Mouse (Mus musculus) T-cell, adult 2 months (primary cell): ENCODE measurements around the gene Ogfod3.
A peak's percentile ranks its signal among the peaks of the same experiment; 100 is the strongest.

Source experiments
- DNase-seq: peaks from one replicate; pipeline ENCODE4 v3.0.0; 2022; ENCODE audit warnings: low spot score

The Ogfod3 gene

DNA sequence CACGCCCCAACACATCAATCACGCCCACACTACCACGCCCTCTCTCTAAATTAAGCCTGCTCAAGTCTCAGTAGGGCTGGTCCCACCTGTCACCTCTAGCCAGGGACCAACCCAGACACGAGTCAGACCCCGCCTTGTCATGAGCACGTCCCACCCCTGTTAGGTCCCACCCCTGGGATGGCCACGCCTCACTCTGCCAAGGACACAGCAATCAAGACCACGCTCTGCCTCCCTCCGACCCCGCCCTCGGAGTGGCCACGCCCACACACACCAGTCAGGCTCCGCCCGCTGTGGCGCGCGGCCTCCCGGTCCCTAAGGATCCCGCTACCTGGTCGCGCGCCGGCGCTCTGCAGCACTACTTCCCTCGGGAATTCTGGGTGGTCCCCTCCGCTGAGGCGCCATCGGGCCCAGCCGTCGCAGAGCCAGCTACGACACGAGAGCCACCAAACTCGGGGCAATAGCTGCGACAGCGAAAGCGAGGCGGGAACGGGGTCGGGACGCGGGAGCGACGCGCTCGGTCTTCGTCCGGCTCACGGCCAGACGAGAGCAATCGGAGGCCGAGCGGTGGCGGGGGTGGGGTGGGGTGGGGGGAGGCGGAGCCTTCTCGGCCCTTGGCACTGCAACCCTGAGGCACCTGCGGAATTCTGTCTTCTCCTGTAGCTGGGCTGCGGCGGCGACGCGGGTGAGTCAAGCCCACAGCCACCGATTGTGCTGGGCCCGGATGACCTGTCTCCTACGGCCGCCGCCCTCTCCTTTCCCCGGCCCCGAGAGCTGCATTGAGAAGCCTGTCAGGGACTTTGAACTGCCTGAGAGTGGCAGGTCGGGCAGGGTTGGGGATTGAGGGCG is at the start of gene Ogfod3, which contains the start of gene Hexdc:
Gene Ogfod3 (minus strand): TSS at position 551 of the 846 bp plus-strand sequence.
Gene Hexdc (plus strand): TSS at position 273 of the 846 bp plus-strand sequence.
- peak; percentile 93 for DNase-seq

DNA sequence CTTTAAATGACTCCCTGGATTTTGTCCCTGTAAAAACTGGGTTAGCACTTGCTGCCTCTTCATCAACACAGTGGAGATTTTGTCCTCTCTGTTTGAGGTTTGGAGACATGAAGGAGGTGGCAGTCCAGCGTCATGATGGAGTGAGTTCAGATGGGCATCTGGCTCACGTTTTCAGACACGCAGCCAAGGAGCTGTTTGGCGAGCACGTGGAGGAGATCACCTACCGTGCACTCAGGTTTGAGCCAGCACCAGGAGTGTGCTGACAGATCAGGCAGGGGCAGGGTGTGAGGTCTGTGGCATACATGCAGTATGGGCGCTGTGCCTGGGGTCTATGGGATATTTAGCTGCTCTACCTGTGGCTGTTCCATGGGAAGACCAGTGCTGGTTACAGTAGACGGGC is 45.7 kb upstream of the Ogfod3 start:
- no peak for DNase-seq

DNA sequence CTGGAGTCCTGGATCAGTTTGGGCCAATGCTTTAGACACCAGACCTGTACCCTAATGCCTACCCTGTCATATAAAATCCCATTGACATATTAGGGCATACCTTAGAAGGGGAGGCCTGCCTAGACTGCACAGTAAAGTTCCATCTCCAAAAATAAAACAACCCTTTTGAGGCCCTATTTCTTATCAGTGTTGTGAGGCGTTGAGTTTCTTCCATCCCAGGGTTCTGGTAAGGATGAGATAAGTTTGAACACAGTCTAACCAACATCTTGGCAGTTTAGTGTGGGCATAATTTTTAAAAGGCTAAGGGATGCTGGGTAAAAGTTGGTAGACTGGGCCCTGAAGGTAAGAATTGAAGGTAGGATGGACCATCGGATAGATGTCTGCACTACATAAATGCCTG is 35.2 kb upstream of the Ogfod3 start:
- no peak for DNase-seq

DNA sequence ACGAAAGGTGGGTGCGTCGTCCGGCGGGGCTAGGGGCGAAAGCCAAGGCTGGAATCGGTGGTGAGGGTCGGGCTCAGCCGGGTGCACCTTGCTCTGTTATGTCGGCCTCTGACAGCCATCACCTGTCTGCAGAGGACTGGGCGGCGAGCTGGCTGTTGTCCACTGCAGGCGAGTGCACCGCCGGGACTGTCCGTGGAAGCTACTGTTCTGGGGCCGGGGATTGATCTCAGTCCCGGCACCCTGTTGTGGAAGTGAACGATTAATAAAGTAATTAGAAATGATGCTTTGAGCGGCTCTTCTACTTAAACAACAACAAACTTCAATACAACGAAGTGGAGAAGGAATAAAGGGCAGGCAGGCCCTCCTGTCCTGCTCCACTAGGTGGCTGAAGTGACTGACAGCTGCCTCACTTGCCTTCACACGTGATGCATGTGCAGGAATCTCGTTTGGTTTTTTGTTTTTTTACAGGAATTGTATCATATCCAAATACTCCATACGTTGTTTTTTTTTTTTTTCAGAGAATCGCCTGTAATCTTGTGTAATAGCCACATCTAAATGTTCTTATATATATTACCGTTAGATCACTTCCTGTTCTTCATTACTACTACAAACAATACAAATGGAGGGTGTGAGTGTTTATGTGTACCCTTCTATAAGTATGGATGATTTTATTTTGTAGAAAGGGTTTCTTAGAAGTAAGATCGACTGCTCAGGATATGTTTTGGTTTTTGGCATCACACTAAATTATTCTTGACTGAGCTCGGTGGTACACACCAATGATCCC is 33.0 kb upstream of the Ogfod3 start:
- DNase-seq, result peak; percentile 50

DNA sequence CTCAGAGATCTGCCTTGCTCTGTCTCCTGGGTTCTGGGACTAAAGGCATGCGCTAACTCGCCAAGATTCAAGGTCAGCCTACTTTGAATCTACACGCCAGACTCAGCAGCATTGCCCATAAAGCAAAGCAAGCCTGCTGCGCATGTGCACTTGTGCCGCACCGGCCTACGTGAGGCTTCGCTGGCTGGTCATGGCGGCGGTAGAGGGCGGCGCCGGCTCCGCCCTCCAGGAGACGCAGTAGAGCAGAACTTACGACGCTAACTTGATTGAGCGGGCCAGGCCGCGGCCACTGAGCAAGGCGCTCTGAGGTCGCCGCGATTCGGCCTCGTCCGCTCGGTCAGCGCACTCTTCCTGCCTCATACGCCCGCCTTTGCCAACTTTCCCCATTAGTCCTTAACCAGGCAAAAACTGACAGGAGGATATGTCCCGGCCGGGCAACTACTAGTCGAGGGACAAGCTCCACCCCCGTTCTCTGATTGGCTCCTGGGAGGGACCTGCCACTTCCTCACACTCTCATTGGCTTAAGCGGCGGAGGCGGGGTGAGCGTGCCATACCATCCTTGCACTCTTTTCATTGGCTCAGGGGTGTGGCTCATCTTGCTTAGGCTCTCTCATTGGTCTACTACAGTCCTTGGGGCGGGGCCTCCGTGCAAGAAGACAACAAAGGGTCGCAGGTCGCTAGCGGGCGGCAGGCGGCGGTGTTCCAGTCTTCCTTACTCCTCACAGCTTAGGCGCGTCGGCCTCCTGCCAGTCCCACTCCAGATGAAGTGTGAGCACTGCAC is 32.2 kb upstream of the Ogfod3 start, which contains the start of gene Narf:
Gene Narf (plus strand): TSS at position 690 of the 781 bp plus-strand sequence.
- DNase-seq, result peak; percentile 99

DNA sequence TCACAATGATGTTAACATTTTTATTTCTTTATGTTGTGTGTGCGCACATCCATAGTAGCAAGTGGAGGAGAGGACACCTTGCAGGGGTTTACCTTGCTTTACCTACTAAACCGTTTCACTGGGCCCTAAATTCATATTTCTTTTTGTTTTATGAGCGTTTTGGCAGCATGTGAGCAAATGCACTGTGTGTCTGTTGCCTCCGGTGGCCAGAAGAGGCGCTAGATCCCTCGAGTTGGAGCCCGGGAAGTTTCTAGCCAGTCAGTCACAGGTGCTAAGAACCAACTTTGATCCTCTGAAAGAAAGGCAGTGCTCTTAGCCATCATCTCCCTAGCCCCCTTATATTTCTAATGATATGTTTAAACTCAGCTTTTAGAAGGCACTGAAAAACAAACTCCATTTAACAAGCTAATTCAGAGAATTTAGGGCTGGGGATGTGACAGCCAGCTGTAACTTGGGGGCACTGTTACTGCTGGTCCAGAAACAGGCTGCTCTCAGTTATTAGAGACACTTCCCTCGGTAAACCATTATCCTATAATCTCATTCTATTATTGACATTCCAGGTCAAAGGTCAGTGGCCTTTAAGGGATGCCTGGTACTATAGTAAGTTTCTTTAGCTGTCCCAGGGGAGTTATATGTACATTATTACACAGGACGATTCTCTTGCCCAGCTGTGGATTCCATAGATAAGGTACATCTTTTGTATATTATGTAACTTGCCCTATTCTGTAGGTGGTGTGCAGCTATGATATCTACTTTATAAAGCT is 31.1 kb upstream of the Ogfod3 start:
- peak; percentile 54 for DNase-seq

DNA sequence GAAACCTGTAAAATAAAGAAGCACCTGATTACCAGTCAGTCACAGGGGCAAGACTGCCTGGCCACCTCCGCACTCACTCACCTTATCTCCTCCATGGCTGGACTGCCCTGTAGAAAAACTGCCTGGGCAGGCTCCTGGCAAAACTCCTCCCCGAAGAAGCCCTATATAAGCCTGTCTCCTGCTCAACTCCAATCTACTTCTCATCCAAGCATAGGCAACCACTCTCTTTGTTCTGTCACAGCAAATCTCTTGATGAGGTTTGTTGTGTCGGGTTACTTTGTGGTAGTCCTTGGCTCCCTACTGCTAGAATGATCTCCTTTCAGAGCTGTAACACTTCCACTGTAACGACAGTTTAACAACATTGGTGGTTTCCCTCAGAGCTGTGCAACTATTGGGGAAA is 28.2 kb upstream of the Ogfod3 start:
- DNase-seq, result no peak

DNA sequence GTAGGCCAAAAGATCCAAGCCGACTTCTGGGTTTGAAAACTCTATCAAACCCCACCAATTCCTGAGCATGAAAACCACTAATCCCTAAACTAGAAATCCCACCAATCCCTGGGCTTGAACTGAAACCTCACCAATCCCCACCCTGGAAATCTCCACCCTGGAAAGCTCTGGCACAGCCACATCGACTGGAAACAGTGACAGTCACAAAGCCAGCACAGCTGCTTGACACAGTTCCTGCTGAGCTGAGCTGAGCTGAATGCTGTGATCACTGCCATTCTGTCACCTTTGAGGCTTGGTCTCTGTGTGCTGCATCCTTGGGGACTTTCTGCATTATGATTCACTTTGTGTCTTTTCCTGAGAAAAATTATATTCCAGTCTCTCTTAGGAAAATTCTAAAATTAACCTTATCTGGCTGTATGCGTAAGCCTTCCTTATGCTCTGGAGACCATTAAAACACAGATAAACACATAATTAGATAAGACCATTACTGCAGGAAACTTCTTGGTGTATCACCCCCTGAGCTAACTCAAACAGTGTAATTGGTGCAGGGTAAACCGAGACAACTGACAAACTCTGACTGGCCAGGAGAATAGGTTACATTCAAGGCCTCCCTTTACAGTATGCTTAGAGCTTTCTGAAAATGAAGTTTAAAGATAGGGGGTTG is 27.2 kb upstream of the Ogfod3 start:
- no peak for DNase-seq

DNA sequence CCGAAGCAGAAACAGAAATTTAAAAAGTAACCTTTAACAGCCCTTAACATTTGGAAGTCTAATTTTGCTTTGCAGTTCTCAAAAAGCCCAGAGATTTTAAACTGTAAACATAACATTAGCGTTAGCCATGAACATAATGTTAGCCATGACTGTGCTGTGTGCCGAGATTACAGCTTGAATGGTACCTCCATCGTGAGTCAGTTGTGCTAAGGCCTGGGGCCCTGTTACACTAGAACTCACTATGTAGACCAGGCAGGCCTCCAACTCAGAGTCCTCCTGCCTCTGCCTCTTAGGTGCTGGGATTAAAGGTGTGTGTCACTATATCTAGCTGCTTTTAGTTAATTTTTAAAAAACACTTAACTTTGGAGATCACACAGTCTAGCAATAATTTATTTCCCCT is 26.7 kb upstream of the Ogfod3 start:
- no peak for DNase-seq

DNA sequence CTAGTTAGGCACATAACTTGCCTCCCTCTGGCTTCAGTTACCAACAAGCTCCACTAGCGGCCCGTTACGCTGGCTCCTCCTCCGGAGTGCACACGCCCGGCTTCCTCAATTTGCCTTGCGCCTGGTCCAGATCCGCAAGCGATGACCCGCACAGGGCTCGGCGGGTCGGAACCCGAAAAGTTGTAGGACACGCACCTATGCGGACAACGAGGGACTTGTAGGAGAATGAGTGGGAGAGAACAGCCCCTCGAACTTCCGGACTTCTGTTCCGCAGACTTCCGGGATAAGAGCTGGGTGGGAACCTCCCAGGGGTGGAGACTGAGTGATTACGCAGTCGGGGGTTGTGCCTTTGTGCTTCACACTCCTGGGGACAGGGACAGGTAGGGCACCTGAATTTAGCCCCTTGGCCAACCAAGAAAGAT is 24.5 kb upstream of the Ogfod3 start, which contains the start of gene Cybc1:
Gene Cybc1 (minus strand): TSS at position 305 of the 422 bp plus-strand sequence.
- peak; percentile 90 for DNase-seq

DNA sequence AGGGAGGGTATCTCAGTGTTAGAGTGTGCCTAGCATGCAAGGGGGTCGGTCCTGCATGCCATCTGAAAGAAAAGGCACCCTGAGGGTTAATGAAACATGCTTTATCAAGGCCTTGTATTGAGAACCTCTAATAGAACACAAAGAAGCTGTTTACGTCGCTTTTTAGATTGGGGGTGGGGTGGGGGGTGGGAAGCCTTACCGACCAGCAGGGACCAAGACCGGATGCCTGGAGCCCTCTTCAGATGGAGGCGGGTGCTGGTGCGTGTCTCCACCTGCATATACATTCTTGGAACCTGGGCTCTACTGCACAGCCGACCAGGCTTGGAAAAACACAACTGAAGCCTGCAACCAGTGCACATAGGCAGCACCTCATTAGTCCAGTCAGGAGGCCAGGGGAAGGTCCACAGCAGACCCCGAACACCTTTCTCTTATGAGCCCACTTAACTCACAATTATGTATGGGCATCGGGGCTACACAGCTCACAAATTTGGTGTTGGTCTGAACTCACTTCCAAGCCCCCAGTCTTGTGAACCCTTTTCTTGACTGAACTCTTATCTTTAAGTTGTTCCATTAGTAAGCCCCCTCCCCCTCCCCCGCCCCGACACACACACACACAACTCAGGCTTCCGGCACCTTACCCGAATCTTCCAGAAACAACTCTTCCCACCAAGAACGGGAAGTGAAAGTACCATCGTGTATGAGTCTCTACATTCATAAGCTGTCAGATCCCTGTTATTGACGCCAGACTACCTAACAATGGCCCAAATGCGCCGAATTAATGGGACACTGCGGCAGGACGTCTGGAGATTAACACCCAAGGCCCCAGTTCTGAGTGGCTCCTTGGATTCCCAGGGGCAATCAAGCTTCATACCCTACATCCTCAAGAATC is 23.9 kb upstream of the Ogfod3 start:
- DNase-seq, result no peak

DNA sequence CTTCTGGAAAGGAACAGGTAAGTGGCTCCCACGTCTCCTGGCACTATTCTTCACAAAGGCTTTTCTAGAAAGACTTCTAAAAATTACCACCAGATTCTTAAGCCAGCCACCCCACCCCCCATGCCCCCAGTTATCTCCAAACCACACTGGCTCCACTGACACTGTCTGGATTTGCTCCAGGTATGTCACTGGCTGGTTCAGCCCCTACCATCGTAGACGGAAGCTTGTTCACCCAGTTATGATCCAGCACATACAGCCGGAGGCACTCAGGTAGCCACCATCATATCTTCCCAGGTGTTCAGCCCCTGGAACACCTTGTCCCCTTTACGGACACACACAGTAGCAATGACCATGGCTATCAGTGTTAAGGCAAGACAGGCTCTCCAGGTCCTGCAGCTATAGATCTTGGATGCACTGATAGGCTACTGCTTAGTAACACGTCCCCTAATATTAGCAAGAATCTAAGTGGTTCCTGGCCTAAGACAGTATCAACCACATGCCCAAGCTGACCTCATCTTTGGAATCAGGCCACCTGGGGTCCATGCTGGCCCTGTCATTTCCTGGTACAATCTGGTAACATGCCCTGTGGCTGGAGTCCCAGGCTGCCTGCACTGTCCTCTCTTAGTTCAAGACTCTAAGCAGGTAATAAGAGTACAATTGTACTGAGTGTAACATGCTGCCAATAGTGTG is 17.0 kb upstream of the Ogfod3 start:
- no peak for DNase-seq

DNA sequence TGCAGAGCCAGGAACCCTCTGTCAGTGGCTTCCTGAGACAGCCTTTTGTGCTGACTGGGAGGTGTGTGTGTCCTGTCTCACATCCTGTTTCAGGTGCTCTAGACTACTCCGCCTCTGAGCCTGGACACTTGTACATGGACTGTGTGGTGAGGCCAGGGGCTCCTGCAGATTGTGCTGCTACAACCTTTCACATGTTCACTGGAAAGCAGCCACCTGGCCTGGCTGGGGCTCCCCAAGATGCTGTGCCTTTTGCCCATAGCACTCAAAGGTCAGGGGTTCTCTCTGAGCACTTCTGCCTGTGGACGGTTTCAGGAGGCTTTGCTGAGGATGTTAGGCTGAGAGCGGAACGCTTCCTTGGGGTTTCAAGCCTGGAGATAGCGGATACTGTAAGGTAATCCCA is 16.3 kb upstream of the Ogfod3 start:
- no peak for DNase-seq

DNA sequence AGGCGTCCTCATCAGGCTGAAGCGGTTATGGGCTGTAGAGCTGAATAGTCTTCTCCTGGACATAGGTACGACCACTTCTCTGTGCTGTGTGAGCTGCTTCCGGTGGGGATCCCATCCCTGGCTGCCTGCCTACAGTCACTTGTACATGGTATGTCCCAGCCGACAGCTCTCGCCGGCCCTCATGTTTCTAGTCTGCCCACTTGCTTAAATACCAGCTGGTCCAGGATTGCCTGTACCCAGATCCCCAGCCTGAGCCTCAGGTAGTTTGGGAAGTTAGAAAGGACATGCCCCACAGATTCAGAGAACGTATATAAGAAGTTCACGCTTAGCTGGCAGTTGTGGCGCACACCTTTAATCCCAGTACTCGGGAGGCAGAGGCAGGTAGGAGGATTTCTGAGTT is 15.3 kb upstream of the Ogfod3 start:
- no peak for DNase-seq

DNA sequence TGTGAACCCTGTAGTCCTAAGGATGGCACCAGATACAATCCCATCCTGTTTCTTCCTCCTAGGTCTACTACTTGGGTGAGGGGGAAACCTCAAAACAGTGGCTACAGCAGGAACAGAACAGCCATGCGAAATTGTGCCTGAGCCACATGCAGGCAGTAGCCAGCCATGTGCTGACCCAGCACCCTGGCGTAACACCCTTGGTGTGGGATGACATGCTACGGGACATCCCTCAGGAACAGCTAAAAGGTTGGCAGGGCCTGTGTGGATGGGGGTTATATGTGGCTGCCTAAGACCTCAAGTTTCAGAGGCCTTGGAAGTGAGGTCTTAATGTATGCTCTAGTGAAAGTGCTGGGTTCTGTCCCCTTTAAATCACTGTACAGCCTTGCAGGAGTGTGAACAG is 12.3 kb upstream of the Ogfod3 start:
- DNase-seq, result no peak

DNA sequence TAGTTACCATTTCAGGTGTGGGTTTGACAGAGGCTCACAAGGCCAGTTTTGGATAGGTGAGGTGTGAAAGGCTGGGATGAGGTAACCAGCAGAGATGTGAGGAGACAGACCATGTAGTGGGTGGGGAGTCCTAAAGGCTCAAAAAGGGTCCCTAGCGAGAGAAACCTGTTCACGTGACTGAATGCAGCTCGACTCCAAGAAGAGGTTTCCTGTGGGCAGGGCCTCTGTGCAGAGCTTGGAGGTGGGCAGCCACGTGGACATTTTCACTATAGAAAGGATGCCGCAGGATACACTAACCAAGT is 701 bp downstream of the Ogfod3 start:
- DNase-seq, result no peak

DNA sequence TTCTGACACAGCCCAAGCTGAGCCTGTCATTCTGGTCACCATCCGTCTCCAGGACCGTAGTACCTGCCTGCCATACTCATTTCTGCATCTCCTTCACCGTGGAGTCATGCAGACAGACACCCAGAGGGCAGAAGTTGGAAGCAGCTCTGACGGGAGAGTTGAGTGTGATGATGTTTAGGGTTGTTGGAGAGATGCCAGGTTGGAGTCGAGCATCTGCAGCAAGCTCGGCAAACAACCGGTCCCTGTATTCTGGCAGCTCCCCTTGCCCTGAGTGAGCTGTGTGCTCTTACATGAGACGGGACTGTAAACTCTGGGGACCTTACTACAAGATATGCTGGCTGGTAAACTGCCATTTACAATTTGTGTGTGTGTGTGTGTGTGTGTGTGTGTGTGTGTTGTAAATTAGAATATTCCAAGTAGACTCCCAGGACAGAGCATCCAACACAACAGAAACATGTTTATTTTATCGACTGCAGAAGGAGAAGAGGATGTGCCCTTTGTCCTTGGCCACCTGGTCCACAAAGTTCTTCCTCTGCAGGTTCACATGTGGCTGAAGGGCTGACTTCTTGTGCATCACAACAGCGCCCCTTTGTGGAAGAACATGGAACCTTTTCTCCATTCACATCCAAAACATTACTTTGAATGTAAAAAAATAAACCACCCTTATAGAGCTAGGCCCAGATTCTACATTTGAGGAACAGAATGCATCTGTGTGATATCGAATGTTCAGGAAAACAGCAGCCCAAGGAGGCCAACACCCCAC is 2.9 kb downstream of the Ogfod3 start:
- peak; percentile 28 for DNase-seq

DNA sequence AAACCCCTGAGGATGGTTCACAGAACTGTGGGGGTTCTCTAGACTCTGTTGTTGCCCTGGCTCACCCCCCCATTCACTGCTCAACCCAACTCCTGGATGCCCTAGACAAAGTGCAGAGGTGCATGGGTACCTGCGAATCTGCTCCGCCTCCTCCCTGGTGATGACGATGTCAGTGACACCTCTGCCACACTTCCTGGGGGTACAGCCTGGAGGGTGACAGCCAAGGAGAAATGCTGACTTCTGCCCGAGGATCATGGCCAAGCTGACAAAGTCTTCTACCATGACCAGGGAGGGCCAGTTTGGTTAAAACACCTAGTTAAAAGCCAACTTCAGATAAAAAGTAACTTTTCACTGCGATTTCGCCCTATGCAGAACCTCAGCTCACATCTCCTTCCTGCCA is 3.7 kb downstream of the Ogfod3 start:
- DNase-seq, result no peak

DNA sequence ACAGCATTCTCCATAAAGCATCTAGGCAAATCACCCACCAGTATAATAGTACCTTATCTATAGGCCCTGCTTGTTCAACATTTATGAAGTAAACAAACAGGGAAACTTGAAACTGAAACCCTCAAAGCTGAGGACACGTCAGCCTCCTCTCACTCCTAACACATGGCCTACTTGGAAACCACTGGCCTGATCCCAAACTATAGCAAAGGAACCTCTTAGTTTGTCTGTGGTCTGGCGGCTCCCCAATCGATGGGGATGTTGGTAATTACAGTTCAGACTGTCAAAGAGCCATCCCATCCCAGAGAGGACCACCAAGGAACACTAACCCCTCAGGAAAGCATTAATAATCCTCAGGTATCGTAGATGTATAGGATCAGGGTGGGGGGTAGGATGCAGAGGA is 4.7 kb downstream of the Ogfod3 start:
- no peak for DNase-seq
